Mouse (Mus musculus) testis, adult 2 months (tissue): ENCODE results near the gene Accsl. TPM values are rescaled to one million over a fixed set of nuclear protein-coding genes. Genes with fewer than 3 reads are reported as not detected.

ENCODE experiments used
- H3K27ac ChIP-seq: fragments of 200-500 bp; 2 replicates; pipeline ENCODE4 v1.5.1; 2012; ENCODE audit warnings: low read depth, low read length; ENCODE audit not compliant: control insufficient read depth, insufficient read depth
- H3K27me3 ChIP-seq: fragments of 200-500 bp; 2 replicates; pipeline ENCODE4 v1.6.1; 2012; ENCODE audit warnings: mild to moderate bottlenecking, low read length, moderate library complexity; ENCODE audit not compliant: control insufficient read depth, insufficient read depth
- H3K36me3 ChIP-seq: fragments of 200-500 bp; 2 replicates; pipeline ENCODE4 v1.6.1; 2012; ENCODE audit warnings: mild to moderate bottlenecking, low read length; ENCODE audit not compliant: control insufficient read depth, insufficient read depth
- H3K4me1 ChIP-seq: fragments of 200-500 bp; 2 replicates; pipeline ENCODE4 v1.6.1; 2012; ENCODE audit warnings: low read length; ENCODE audit not compliant: control insufficient read depth, insufficient read depth
- H3K4me3 ChIP-seq: fragments of 200-500 bp; 2 replicates; pipeline ENCODE4 v1.5.1; 2012; ENCODE audit warnings: low read depth, mild to moderate bottlenecking, low read length, moderate library complexity, mixed read lengths; ENCODE audit not compliant: control insufficient read depth
- CTCF ChIP-seq: fragments of 200-500 bp; IDR thresholded peaks from 2 replicates; pipeline ENCODE4 v1.5.1; 2012; ENCODE audit warnings: low read depth, mild to moderate bottlenecking, inconsistent platforms, low read length, moderate library complexity; ENCODE audit not compliant: control insufficient read depth, insufficient read depth, insufficient replicate concordance
- POLR2A ChIP-seq: fragments of 200-500 bp; IDR thresholded peaks from 2 replicates; pipeline ENCODE4 v1.6.1; 2012; ENCODE audit warnings: low read depth, mild to moderate bottlenecking, inconsistent platforms, low read length, moderate library complexity; ENCODE audit not compliant: control insufficient read depth
- polyA plus RNA-seq: library from polyadenylated mRNA; depleted of rRNA; stranded (reverse); fragments of >200 nt; gene quantifications from 2 replicates; pipeline ENCODE4 v1.2.3, GENCODE M21; 2012

The Accsl gene
- polyA plus RNA-seq, 1 experiment = not detected

DNA sequence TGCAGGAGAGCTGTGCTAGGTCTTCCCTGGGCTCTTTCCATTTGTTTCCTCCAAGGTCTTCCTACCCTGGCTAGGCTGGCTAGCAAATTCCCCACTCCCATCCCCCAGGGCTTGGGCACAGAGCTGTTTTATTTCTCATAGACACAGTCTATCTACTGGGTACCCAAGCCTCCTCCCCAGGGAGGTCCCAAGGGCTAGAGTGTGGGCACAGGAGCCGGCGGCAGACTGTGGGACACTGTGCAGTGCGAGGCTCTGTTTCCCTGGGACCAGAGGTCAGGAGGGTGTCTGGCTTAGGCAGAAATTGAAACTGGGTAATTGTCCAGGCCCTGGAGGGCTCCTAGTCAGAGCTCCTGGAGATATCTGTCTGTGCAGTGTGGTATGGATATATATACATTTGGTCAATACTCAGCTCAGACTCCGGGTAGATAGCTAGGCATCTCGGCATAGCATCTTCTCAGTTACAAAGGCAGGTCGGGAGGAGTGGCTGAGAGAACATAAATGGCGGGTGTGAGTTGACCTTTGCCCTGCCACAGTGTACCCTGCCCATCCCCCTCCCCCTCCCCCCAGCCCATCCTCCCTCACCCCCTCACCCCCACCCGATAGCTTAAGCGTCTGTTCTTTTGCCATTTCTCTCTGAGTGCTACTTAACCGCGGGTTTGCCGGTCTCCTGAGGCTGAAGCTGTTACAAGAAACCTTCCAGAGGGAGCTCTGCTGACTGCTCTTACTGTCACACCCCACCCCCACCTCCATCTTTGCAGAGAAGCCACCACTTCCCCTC is 4.7 kb upstream of the Accsl start:
- Histone ChIP-seq H3K27ac (no peak overlapping the region), H3K4me3 (no peak overlapping the region), H3K4me1 (no peaks in the 10 kb centered on the region), H3K27me3 (no peaks in the 10 kb centered on the region), H3K36me3 (no peaks in the 10 kb centered on the region)
- no peak for TF ChIP-seq CTCF
- no peak for TF ChIP-seq POLR2A

DNA sequence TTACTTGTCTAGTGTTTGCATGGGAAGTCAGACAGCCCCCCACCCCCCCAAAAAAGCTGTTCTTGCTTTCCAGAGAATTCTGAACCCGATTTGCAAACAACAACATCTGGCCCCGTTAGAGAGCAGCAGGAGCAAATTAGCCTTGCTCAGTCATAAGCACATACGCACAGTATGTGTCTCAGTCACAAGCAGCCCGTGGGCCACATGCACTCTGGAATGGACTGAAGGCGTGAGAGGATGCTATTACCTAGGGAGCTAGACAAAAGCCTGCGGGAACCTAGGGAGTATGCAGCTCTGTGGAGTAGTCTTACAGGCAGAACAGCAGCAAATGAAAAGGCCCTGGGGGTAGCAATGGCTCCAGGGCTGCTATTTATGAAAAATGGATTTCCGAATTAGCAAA is 3.3 kb upstream of the Accsl start:
- H3K27me3 ChIP-seq = no peaks in the 10 kb centered on the region
- no peak overlapping the region for H3K4me3 ChIP-seq
- H3K4me1 ChIP-seq = no peaks in the 10 kb centered on the region
- no peak overlapping the region for H3K27ac ChIP-seq
- TF ChIP-seq CTCF (no peak), POLR2A (no peak)
- no peaks in the 10 kb centered on the region for H3K36me3 ChIP-seq

DNA sequence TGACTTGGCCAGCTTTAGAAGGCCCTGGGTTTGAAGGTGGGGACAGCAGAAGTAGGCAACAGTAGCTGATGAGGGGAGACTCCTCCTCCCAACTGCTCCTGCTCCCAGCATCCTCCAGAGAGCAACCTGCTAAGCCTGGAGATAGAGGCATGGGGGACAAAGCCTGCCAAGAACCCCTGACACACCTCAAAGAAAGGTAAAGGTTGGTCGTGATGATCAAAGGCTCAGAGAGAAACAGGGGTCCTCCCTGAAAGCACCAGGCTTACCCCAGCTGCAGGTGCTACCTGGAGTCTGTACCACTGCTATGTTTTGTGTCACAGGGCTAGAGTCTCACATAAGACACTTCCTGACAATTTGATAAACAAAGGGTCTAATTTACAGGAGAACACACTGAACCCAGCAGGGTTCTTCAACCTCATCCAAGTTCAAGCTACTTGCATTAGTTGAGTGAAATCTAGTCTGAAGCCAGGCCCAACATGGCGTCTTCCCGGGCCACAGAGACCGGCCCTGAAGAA is 2.5 kb upstream of the Accsl start:
- no peaks in the 10 kb centered on the region for H3K4me1 ChIP-seq
- H3K4me3 ChIP-seq = no peak overlapping the region
- no peaks in the 10 kb centered on the region for H3K27me3 ChIP-seq
- no peaks in the 10 kb centered on the region for H3K36me3 ChIP-seq
- H3K27ac ChIP-seq = no peak overlapping the region
- TF ChIP-seq CTCF = no peak
- no peak for TF ChIP-seq POLR2A

DNA sequence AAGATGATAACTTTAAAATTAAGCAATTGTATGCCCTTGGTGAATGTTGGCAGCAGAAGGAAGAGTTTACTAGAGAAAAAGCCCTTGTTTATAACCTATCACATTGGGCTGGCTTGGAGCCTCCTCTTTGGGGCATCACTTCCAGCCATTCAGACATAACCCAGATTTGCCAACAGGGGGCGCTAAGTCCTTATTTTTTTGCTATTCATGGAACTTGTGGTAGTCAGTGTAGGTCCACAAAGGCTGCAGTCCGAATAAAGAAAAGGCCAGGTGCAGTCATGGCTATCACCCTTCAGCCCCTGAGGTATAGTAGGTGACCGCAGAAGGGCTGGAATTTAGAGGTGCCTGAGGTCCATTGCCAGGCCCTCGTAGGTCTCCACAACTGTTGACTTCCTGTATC is 1.9 kb upstream of the Accsl start:
- TF ChIP-seq POLR2A = no peak
- peak; percentile 16; the same call in 1 of the 2 replicates for TF ChIP-seq CTCF
- Histone ChIP-seq H3K27me3 (no peaks in the 10 kb centered on the region), H3K27ac (no peak overlapping the region), H3K4me3 (no peak overlapping the region), H3K36me3 (no peaks in the 10 kb centered on the region), H3K4me1 (no peaks in the 10 kb centered on the region)

DNA sequence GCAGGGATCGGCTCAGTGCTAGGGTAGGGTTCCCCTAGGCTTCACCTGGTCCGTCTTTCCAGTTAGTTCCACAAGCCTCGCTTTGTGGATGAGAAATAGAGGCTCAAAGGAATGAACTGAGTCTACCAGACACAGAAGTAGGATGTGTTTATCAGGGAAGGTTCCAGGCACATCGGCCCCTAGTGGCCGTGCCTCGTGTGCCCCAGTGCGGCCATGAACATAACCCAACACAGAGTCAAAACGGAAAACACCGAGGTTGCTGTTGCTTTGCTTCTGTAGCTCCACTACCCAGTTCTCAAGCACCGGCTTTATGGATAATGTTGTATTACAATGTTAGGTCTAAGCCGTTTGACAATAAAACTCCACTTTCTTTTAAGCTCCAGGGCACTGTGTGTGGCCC is 391 bp downstream of the Accsl start:
- Histone ChIP-seq H3K4me3 (no peak overlapping the region), H3K27ac (no peak overlapping the region), H3K4me1 (no peaks in the 10 kb centered on the region), H3K27me3 (no peaks in the 10 kb centered on the region), H3K36me3 (no peaks in the 10 kb centered on the region)
- TF ChIP-seq CTCF (no peak), POLR2A (no peak)

DNA sequence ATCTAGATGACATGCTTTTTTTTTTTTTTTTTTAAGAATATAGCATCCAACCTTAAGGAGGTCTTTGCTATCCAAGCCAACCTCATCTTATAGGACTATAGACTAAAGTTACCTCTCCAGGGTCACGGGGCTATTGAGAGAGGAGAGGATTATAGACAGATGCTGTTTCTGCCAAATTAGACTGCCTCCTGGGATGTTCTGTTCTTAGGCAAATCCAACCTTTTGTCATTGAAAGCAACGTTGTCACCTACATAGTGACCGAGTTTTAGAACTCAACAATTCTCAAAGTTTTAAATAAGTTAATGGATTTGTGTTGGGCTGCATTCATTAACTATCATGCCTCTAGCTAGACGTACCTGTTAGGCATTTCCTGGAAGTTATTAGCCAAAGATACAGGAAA is 5.7 kb downstream of the Accsl start:
- Histone ChIP-seq H3K27me3 (no peaks in the 10 kb centered on the region), H3K36me3 (no peaks in the 10 kb centered on the region), H3K4me3 (no peak overlapping the region), H3K4me1 (no peaks in the 10 kb centered on the region), H3K27ac (no peak overlapping the region)
- no peak for TF ChIP-seq CTCF
- TF ChIP-seq POLR2A = no peak

DNA sequence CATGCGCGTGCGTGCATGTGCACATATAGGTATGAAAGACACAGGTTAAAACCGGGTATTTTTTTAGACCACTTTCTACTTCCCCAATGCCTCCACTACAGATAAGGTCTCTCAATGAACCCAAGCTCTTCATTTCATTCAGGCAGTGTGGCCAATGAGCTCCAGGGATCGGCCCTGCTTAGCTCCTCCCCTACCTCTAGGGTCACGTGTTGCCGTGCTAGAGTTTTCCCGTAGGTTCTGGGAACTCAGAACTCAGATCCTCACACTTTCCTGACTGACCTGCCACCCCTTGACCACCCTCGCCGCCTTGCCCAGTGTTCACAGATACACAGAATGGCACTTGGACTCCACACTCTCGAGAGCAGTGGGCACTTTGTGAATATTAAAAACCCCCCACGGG is 10.1 kb downstream of the Accsl start:
- Histone ChIP-seq H3K27me3 (no peaks in the 10 kb centered on the region), H3K27ac (no peak overlapping the region), H3K4me3 (no peak overlapping the region)

DNA sequence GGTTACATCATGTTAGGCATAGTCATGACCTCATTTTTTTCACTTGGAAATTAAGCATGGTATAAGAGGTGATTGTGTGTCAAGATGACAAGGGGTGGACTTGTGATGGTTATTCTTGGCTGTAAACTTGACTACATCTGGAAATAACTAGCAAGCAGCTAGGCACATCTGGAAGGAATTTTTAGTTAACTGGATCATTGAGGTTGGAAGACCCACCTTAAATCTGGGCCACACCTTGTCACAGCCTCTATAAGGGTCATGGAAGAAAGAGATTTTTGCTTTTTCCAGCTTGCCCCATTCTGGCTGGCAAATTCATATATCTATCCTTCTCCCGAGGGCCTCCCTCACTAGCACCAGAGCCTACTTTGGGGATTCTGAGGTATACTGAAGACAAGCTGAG is 17.7 kb downstream of the Accsl start:
- no peaks in the 10 kb centered on the region for H3K36me3 ChIP-seq
- H3K27ac ChIP-seq = no peak overlapping the region
- peaks cover 7% of the 10 kb centered on the region for H3K4me1 ChIP-seq
- H3K27me3 ChIP-seq = no peaks in the 10 kb centered on the region
- H3K4me3 ChIP-seq = no peak overlapping the region
- TF ChIP-seq POLR2A = no peak
- no peak for TF ChIP-seq CTCF

More for the DNA sequence above, 10.1 kb downstream of the Accsl start:
- TF ChIP-seq CTCF = no peak
- TF ChIP-seq POLR2A = no peak
- H3K4me1 ChIP-seq = no peaks in the 10 kb centered on the region
- no peaks in the 10 kb centered on the region for H3K36me3 ChIP-seq
